Mouse (Mus musculus): ENCODE data around the gene Hist2h3c2.

GRCm38 (mm10) chr3:96262216-96262875 lies 23.4 kb upstream of the Hist2h3c2 start:
- TF ChIP-seq CTCF (IDR thresholded peaks at IDR 0.05; ENCODE audit: low read depth), result no peak
- no peak for TF ChIP-seq EP300 (IDR thresholded peaks at IDR 0.05; ENCODE audit: low read depth)
